Mouse (Mus musculus) R1 (cell line): ENCODE results near the gene Chd5.

Experiments
- DNase-seq: peaks from one replicate; pipeline ENCODE4 v3.0.0-alpha.2; 2018; ENCODE audit warnings: low read depth, low spot score

The Chd5 gene

GRCm38 (mm10) chr4:152338419-152339292 lies at the start of gene Chd5:
Gene Chd5, plus strand, starts transcription at chr4:152338651.
- DNase-seq, result no peak

DNA sequence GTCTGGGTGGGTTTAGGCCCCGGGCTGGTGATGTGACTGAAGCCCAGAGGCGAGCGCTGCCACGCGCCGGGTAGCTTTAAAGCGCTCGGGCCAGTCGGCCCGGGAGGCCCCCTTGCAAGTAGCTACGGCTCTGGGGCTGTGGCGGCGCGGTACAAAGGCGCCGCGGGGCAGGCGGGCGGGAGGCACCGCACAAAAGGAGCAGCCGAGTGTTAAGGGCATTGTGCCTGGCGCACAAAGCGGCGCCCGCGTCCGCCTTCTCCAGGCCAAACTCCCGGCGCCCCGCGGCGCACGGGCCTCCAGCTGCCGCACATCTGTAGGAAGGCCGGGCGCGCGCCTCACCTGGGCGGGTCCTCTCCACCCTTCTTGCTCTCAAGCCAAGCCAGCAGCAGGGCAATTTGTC lies 48.1 kb upstream of the Chd5 start:
- DNase-seq, result peak; percentile 90

DNA sequence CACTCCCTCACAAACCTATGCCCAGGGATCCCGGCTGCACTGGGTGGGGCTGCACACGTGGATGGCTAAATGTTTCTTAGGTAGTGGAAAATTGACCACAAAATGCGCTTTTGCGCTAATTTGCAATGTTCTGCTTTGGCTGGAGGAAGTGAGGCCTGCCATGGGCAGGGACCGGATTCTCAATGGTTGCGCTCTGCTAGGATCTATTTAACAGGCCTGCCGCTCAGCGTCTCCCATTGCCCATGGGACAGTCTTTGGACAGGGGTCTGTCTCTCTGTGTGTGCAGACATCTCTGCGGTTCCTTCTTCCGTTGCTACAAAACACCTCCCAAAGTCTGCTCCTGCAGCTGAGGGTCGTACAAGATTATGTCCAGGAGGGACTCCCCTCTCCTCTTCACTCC lies 47.5 kb upstream of the Chd5 start:
- DNase-seq, result no peak

- no peak for DNase-seq
Observed at GRCm38 (mm10) chr4:152291562-152291961, 46.9 kb upstream of the Chd5 start, which contains the start of gene Hes3. Gene Hes3, minus strand, starts transcription at chr4:152291662.

DNA sequence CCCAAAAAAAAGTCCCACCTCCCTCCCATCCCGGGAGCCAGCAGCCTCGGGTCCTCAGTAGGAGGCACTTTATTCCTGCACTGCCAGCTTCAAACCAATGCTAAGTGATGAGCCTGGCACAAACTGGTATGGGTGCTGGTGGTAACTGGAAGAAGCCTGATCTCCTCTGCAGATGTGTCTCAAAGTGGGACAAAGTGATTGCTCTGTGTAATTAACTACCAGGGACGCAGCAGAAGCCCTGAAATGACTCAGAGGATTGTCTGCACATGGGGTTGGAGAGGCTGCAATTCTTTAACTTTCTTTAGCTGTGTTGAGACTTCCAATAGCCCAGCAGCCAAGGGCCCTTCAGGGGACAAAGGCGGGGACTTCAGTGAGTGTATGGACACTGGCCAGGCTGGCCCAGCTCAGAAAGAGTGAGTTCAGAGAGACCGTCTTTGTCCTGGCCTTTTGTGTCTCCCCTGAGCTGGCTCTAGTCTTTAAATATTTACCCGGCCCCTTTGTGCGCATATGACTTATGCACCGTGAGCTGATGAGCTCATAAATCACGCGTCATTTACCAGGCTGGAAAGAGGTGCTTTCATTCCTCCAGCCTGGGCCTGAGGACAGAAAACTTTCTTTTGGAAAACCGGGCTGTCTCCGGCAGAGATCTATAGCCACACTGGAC lies 46.2 kb upstream of the Chd5 start:
- no peak for DNase-seq

DNA sequence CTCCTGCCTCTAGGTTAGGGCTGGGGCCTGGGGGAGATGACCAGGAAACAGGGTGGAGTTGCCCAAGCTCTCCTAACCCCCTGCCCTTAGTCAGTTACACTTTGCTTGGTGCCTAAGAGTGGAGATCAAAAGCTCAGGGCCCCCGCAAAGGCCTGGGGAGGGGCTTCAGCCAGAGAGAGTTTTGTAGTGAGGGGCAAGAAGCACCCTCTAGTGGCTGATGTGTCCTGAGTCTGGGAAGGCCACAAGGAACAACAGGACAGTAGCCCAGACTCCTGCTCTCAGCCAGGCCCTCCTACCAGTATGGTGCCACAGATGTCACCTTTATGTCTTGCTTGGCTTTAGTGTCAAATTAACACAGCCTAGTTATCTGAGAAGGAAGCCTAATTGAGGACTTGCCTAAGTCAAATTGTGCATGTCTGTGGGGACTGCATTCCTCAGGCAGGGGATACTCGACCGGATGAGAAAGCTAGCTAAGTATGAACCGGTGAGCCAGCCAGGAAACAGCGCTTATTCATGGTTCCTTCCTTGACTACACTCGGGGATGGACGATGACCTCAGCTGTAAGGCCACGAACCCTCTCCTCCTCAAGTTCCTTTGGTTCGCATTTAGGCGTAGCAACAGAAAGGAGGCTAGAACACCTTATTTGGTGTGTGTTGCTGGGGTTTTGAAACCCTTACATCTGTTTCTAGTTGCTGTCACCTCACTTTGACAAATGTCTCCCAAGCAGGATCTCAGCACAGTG lies 44.1 kb upstream of the Chd5 start:
- DNase-seq, result peak; percentile 50

- DNase-seq, result peak; percentile 52
Observed at GRCm38 (mm10) chr4:152295916-152296315, 42.5 kb upstream of the Chd5 start.

DNA sequence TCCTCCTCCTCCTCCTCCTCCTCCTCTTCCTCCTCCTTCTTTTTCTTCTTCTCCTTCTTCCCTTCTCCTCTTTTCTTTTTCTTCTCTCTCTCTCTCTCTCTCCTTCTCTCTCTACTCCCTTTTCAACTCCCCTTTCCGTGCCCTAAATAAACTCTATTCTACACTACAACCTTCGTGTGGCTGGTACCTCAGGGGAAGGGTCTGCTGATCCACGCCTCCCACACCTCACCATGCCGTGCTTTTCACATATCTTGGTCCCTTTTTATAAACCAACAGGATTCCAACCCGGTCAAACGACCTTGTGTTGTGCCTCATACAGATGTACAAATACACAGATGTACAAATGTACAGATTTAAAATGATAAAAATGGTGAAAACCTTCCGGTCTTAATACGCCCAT lies 42.1 kb upstream of the Chd5 start:
- no peak for DNase-seq

DNA sequence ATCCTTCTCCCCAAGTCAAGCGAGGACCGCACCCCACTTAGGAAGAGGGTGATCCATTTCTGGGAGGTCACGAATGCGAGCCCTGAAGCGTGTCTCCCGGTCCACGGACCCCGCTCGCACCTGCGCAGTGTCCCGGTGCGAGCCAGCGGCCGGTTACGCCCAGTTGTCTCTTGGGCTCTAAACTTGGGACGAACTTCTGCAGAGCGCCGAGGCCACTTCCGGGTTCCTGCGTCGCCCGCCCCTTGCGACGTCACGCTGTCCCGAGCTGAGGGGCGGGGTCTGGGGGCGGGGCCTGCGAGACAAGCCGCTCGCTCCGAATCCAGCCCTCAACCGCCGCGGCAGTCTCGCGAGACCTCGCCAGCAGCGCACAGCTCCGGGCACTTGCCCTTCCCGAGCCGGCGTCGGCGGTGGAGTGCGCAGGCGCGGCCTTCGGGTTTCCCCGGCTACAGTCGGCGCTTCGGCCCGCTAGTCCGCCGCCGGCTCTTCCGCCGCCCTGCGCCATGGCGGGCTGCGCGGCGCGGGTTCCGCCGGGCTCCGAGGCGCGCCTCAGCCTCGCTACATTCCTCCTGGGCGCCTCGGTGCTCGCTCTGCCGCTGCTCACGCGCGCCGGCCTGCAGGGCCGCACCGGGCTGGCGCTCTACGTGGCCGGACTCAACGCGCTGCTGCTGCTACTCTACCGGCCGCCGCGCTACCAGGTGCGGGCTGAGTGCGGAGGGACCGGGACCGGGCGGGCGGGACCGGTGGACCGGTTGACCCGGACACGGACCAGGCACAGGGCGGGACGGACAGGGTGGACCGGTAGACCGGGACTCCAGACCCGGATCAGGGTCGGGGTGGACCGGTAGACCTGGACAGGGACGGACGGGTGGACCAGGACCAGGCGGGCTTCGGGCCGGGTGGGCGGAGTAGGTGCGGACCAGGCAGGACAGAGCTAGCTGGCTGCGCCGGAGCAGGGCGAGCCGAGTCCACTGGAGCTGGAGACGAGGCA lies 41.3 kb upstream of the Chd5 start, which contains the start of gene Icmt:
Gene Icmt, plus strand, starts transcription at position 354 of the 988 bp plus-strand sequence.
- DNase-seq, result peak; percentile 98

GRCm38 (mm10) chr4:152298836-152299235 lies 39.6 kb upstream of the Chd5 start:
- DNase-seq, result no peak

GRCm38 (mm10) chr4:152300375-152300774 lies 38.1 kb upstream of the Chd5 start:
- no peak for DNase-seq

DNA sequence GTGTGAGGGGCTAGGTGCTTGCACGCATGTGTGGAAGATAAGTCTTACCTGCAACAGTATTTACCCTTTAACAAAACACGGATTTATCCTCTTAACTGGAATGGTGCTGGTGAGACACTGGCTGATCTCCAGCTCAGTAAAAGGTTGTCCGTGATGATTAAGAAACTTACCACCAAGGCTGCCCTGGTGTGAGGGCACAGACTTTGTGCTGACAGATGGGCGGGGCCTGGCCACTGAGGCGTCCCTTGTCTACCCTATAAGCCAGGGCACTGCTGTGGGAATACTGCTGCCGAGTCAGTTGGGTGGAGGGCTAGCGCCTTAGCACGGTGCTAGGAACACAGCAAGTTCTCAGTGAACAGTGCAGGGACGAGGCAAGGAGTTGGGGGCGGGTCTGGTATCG lies 36.4 kb upstream of the Chd5 start:
- DNase-seq, result no peak

DNA sequence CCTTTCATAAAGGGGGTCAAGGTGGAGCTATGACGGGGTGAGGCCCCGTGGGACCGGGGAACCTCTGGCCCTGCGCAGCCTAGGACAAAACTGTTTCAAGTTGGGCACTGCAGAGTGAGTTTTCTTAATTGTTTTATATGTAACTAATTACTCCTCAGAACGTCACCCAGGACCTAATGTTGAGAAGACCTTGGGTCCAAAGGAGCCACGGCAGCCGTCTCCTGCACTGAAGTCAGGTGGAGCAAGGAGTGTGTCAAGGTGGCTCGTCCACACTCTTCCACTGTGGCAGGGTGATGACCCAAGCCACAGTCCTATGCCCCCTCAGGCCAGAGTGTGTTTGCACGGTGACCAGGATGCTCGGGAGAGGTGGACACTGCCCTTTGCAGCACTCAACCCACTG lies 35.3 kb upstream of the Chd5 start:
- no peak for DNase-seq

GRCm38 (mm10) chr4:152304685-152305084 lies 33.8 kb upstream of the Chd5 start:
- DNase-seq, result no peak

GRCm38 (mm10) chr4:152305991-152306390 lies 32.5 kb upstream of the Chd5 start:
- DNase-seq, result no peak

DNA sequence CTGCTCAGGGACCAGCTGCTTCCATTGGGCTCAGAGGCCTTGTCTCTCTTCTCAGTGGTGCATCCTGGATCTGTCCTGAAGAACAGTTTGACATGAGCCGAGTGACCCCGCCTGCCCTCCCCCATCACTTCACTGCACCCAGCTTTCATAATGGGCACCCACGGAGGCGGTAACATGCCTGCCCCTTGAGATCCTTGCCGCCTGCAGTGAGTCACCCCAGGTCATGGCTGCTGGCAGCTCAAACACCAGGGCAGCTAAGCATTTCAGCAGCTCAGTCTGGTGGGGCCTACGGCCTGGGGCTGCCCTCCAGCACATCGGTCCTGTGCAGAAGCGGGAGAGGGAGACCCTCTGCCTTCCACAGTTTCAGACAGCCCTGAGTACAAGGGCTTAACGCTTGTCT lies 30.9 kb upstream of the Chd5 start:
- DNase-seq, result no peak

DNA sequence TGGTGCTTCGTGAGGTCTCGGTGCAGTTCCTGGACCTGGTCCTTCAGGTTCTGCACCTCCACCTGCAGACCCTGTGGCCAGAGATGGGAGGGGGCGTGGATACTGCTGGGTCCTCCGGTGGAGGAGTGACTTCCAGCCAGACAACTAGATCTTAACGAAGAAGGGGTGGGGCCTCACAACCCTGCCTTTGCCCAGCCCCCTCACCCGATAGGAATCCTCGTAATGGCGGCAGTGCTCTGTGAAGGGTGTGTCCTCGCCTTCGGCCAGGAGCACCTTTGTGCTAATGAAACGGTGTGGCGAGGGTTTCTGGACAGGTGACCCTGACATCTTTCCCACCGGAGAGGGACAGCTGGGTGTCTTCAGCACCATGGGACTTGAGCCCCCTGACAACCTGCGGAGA lies 26.3 kb upstream of the Chd5 start:
- peak; percentile 86 for DNase-seq

DNA sequence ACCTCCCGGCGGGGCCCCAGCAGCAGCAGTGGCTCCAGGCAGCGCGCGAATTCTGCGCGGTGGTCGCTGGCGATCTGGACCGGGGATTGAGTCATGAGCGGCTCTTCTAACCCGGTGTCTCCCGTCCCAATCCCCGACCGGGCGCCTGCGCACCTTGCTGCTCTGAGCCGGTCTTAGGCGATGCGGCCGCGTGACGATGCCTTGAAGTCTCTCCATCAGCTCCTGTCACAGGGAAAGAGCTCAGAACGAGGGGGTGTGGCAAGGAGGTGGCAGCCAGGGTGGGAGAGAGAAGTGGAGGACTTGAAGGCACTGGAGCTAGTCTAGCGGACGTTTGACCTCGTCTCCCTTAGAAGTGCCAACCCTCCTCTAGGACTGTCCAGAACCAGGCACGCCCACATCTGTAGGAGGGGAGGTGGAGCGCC lies 25.2 kb upstream of the Chd5 start:
- DNase-seq, result peak; percentile 54

DNA sequence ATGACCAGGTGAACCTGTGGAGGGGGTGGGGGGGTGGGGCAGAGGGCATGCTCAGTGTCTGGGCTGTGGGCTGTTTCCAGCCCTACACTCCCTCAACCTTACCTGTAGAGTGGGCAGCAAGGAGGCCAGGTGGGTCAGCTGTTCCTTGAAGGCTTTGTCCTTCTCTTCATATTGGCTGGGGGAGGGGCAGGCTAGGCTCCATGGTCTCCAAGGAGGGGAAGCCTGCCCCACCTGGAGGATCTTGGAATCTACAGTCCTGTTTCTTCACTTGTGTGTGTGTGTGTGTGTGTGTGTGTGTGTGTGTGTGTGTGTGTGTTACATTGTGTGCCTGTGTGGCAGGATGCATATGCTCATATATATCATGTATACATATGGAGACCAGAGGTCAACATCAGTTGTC lies 24.5 kb upstream of the Chd5 start:
- peak; percentile 79 for DNase-seq

DNA sequence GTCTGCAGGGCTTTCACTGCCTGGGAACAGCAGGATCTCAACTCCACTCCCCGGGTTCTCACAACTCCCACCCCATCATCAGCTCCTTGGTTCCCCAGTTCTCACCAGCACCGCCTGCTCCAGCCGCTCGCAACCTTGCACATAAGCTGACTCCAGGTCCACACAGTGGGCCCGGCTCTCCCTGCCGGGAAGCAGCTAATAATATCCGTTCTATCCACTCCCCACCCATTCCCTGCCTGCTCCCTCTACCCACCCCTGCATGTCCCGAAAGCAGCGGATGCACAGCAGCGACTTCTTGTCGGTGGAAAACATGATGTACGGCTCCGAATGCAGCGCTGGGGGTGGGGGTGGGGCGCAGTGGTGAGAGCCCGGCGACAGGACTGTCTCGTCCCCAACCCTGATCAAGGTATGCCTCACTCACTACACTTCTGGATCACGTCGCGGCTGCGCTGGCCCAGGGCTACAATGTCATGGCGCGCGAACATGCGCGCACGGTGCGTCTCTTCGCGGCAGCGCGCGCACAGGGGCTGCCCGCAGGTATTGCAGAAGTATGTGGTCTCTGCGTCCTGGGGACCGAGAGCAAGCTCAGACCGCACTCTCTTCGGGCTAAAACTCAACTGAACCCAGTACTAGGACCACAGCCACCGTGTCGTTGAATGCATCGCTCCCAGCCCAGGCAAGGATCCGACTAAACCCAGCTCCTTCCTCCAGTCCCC lies 22.8 kb upstream of the Chd5 start:
- peak; percentile 59 for DNase-seq
